Mouse (Mus musculus): ENCODE measurements around the gene Cip2a. TPM values are rescaled to one million over a fixed set of nuclear protein-coding genes. Genes with fewer than 3 reads are reported as not detected.
A peak's percentile ranks its signal among the peaks of the same experiment; 100 is the strongest.

Gene Cip2a
- 20.9 and 24.6 TPM in 2 replicates for polyA plus RNA-seq (2016; fragmentation: Nextera tagmentation; extraction: Ambion mirVana)

DNA sequence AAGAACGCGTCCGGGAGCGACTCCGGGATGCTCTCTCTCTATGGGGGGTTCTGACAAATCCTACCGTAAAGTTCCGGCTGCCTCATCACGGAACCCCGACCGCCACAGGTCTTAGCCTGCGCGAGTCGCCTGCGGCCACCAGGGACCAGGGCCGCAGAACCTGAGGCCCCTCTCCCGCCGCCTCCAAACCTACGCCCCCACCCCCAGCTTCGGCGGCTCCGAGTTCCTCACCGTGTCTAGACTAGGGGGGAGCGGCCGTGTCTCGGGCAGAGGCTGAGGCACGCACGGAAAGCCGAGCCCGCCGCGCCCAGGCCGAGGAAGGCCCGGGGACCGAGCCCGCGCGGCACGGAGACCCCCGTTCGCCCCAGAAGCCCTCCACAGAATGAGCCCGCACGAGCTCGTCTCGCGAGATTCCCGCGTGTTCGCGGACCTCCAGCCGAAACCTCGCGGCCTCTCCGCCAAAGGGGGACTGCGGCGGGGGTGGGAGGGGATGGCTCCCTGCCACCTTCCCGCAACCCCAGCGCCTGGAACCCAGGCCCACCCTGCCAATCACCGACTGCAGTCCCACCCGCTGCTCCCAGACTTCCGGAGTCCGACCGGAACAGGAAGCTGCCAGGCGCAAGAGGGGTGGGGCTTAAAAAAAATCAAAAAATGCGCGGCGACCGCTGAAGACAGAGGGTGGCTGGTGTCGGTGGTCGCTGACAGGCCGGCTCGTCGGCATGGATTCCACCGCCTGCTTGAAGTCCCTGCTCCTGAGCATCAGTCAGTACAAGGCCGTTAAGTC, at the start of gene Cip2a, which contains the start of gene Dzip3:
Cip2a (plus strand) TSS at position 627 of the 784 bp plus-strand sequence.
Dzip3 (minus strand) TSS at position 607 of the 784 bp plus-strand sequence.
- H3K4me2 ChIP-seq (replicated peaks): peak within 1 kb of the TSS; percentile 86
- H3K27me3 ChIP-seq (replicated peaks): no peaks in the 10 kb centered on the region
- ATAC-seq (ENCODE audit: low FRiP score, low read depth): peak; percentile 99
- H3K27ac ChIP-seq: peak within 1 kb of the TSS; percentile 92
- peaks cover 12% of the 10 kb centered on the region for H3K4me1 ChIP-seq
- no peaks in the 10 kb centered on the region for H3K9me3 ChIP-seq
- peak within 1 kb of the TSS; percentile 87 for H3K4me3 ChIP-seq
- under 1% methylated on average over 74 of the region's 74 CpGs for WGBS
- H3K36me3 ChIP-seq: no peaks in the 10 kb centered on the region; the same call in 1 of the 2 replicates
- H3K9ac ChIP-seq: peak within 1 kb of the TSS; percentile 94

DNA sequence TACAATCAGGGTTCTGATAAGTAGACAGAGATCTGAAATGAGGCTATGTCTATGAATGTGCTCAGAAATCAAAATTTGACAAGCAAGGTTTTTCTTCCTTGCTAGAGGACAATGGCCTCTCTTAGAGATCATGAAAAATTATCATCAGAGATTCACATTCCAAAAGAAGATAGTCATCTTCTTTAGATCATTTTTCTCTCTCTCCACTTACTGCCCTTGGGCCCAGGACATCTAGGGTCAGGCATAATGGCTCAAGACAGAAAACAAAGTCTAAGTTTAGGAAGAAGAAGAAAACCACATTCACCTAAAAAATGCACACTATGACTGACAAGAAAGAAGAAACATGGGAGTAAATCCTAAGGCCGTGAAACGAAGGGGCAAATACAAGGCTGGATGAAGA, 21.0 kb upstream of the Cip2a start:
- no peaks in the 10 kb centered on the region for H3K27me3 ChIP-seq (replicated peaks)
- no peak overlapping the region for H3K27ac ChIP-seq
- no peaks in the 10 kb centered on the region for H3K4me1 ChIP-seq
- WGBS: 96% methylated on average over 2 of the region's 2 CpGs
- no peak overlapping the region for H3K4me3 ChIP-seq
- no peak overlapping the region for H3K4me2 ChIP-seq (replicated peaks)
- peaks cover 19% of the 10 kb centered on the region for H3K36me3 ChIP-seq
- ATAC-seq (ENCODE audit: low FRiP score, low read depth): no peak
- H3K9ac ChIP-seq: no peak overlapping the region
- no peaks in the 10 kb centered on the region for H3K9me3 ChIP-seq

DNA sequence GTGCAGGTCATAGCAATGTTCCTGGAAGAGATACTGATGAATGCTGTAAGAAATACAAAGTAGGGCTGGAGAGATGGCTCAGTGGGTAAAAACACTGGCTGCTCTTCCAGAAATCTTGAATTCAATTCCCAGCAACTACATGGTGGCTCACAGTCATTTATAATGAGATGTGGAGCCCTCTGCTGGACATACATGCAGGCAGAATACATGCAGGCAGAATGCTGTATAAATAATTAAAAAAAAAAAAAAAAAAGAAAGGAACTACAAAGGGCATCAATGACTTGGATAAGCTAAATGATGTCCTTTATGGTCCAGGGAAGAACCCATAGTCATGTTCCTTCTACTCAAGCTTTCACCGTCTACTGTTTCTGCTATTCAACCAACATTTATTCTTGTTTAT, 20.4 kb upstream of the Cip2a start:
- H3K9ac ChIP-seq: no peak overlapping the region
- no peaks in the 10 kb centered on the region for H3K4me1 ChIP-seq
- H3K4me3 ChIP-seq: no peak overlapping the region
- WGBS: 100% methylated on average over 1 of the region's 1 CpGs
- H3K36me3 ChIP-seq: peaks cover 24% of the 10 kb centered on the region
- no peak for ATAC-seq (ENCODE audit: low FRiP score, low read depth)
- H3K4me2 ChIP-seq (replicated peaks): no peak overlapping the region
- no peak overlapping the region for H3K27ac ChIP-seq
- no peaks in the 10 kb centered on the region for H3K27me3 ChIP-seq (replicated peaks)
- no peaks in the 10 kb centered on the region for H3K9me3 ChIP-seq

DNA sequence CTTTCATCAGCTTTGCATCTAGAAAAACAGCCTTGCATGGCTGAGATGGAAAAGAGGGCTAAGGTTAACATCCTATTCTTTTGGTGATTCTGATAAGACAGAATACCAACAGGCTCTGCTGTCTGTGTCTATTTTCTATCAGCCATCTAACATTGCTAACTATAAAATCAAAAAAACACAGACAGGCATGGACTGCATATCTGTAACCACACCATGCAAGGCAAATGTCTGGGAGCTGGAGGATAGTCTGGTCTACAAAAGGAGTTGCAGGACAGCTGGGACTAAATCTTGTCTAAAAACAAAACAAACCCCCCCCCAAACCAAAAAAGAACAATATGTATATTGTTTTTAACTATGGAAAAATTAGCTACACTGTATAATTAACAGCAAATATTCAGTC, 14.0 kb upstream of the Cip2a start:
- H3K36me3 ChIP-seq: peaks cover 17% of the 10 kb centered on the region
- no peak overlapping the region for H3K4me2 ChIP-seq (replicated peaks)
- no peak overlapping the region for H3K9ac ChIP-seq
- H3K9me3 ChIP-seq: no peaks in the 10 kb centered on the region
- no peaks in the 10 kb centered on the region for H3K27me3 ChIP-seq (replicated peaks)
- no peak for ATAC-seq (ENCODE audit: low FRiP score, low read depth)
- H3K4me1 ChIP-seq: no peaks in the 10 kb centered on the region
- H3K4me3 ChIP-seq: no peak overlapping the region
- no peak overlapping the region for H3K27ac ChIP-seq

DNA sequence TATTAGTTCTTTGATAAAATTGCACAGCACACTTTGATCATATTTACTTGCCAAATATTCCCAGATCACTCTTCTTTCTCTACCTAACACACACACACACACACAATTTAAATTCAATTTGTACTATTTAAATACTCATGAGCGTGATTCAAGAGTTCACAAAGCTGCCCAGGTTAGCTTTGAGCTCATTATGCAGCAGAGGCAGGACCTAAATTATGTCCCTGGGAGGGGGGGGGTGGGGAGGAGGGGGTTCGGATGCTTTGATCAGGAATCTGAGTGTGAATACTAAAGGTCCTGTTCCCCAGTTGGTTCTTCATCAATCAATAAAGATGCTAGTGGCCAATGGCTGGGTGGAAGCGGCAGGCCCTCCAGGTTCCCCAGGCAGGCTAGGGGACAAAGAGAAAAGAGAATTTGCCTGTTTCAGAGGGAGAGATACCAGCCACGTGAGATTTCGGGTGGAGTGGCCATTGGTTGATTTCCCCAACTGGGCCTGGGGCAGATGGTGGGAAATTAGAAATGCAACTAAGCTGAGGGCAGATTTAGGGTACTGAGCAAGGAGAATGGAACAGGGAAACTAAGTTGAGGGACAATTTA, 8.9 kb upstream of the Cip2a start:
- no peak overlapping the region for H3K27ac ChIP-seq
- H3K4me3 ChIP-seq: no peak overlapping the region
- H3K4me1 ChIP-seq: no peaks in the 10 kb centered on the region
- peaks cover 6% of the 10 kb centered on the region; the same call in 1 of the 2 replicates for H3K36me3 ChIP-seq
- H3K4me2 ChIP-seq (replicated peaks): no peak overlapping the region
- no peaks in the 10 kb centered on the region for H3K9me3 ChIP-seq
- H3K27me3 ChIP-seq (replicated peaks): no peaks in the 10 kb centered on the region
- no peak for ATAC-seq (ENCODE audit: low FRiP score, low read depth)
- WGBS: 41% methylated on average over 5 of the region's 5 CpGs
- no peak overlapping the region for H3K9ac ChIP-seq

DNA sequence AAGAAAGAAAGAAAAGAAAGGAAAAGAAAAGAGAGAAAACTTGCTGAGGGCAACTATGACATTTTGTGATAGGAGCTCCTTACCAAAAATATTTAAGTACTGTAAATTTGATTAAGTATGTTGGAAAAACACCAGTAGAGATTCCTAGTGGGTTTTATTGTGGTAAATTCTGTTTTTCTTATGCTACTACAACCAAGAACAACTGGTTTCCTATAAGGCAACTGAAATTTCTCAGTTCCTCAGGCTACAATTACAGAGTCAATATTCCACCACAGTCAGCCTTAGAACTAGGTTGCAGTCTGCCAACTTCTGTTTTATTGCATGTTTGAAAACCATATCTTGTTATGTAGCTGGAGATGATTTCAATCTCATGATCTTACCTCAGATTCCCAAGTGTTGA, 4.3 kb upstream of the Cip2a start:
- Histone ChIP-seq H3K4me2 (replicated peaks) (no peak overlapping the region), H3K4me1 (peaks cover 8% of the 10 kb centered on the region)

DNA sequence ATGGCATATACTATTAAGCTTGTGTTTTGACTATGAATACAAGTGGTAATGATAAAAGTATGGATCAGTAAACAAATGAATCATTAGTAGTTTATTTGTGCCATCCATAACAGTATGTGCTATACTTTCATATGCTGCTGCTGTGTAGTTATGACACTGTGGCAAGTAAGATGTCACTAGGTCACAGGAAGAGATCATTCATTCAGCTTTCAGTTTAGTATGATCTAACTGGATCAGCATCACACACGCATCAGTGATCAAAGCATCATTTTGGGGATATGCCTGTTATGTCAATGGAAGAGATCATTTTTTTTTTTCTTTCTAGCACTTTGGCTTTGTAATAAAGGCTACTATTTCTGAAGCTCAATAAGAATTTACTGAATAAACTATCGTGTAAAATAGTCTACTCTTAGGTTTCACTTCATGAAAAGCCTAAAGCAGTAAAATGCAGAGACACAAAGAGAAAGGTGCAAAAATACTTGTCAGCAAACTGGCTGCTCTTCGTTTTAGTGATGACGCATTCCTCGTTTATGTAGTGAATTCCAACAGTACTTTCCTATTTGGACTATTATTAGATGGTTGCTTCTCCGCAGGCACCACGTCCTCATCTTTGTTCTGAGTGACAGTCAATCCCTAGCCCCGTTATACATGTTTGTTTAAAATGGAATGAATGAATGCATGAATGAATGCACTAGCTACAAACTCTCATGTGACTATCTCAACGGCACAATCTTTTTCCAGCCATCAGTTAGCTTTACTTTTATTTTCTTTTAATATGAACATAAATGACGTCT, 1.4 kb upstream of the Cip2a start:
- Histone ChIP-seq H3K27ac (no peak overlapping the region), H3K4me1 (peaks cover 12% of the 10 kb centered on the region), H3K27me3 (replicated peaks) (no peaks in the 10 kb centered on the region), H3K36me3 (no peaks in the 10 kb centered on the region; the same call in 1 of the 2 replicates), H3K9me3 (no peaks in the 10 kb centered on the region), H3K4me2 (replicated peaks) (peak overlapping the region; percentile 86), H3K9ac (peak overlapping the region; percentile 94), H3K4me3 (peak overlapping the region; percentile 87)
- no peak for ATAC-seq (ENCODE audit: low FRiP score, low read depth)
- 43% methylated on average over 10 of the region's 10 CpGs for WGBS

More for the DNA sequence above, 4.3 kb upstream of the Cip2a start:
- no peak for ATAC-seq (ENCODE audit: low FRiP score, low read depth)
- Histone ChIP-seq H3K9ac (no peak overlapping the region), H3K36me3 (no peaks in the 10 kb centered on the region; the same call in 1 of the 2 replicates), H3K27ac (no peak overlapping the region), H3K4me3 (no peak overlapping the region), H3K9me3 (no peaks in the 10 kb centered on the region), H3K27me3 (replicated peaks) (no peaks in the 10 kb centered on the region)

DNA sequence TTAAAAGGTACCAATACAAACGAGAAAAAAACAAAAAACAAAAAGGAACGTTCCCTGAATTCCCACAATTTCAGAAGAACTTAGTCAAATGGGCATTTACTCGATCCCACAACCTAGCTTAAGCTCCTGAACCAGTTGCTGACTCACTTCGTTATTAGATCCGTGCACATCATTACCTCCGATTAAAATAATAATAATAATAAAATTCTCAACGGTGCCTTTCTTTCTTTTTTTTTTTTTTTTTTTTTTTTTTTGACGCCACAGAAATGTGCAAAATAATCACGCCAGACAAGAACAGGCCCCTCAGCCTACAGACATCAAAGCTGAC, 790 bp upstream of the Cip2a start:
- no peak for ATAC-seq (ENCODE audit: low FRiP score, low read depth)
- Histone ChIP-seq H3K4me3 (peak overlapping the region; percentile 87), H3K9ac (peak overlapping the region; percentile 94), H3K27ac (no peak overlapping the region; the same call in 1 of the 2 replicates), H3K4me2 (replicated peaks) (peak overlapping the region; percentile 86), H3K4me1 (peaks cover 12% of the 10 kb centered on the region), H3K27me3 (replicated peaks) (no peaks in the 10 kb centered on the region), H3K9me3 (no peaks in the 10 kb centered on the region), H3K36me3 (no peaks in the 10 kb centered on the region; the same call in 1 of the 2 replicates)
- 5% methylated on average over 9 of the region's 9 CpGs for WGBS

DNA sequence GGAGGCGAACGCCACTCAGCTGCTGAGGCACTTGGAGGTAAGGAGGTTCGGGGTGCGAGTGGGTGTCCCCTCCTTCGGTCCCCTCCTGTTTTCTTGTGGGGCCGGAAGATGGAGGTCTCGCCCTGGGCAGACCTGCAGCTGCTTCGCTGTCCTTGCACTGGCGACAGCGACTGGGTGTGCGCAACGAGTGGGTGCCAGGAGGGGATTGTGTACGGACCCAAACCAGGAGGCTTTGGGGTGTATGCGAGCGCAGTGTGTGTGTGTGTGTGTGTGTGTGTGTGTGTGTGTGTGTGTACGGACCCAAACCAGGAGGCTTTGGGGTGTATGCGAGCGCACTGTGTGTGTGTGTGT, 333 bp downstream of the Cip2a start:
- Histone ChIP-seq H3K4me3 (peak overlapping the region; percentile 87), H3K4me2 (replicated peaks) (peak overlapping the region; percentile 86), H3K4me1 (peaks cover 12% of the 10 kb centered on the region), H3K9ac (peak overlapping the region; percentile 94), H3K36me3 (peaks cover under 1% of the 10 kb centered on the region; the same call in 1 of the 2 replicates), H3K9me3 (no peaks in the 10 kb centered on the region), H3K27ac (no peak overlapping the region), H3K27me3 (replicated peaks) (no peaks in the 10 kb centered on the region)
- 0% methylated on average over 18 of the region's 18 CpGs for WGBS
- peak; percentile 56 for ATAC-seq (ENCODE audit: low FRiP score, low read depth)

DNA sequence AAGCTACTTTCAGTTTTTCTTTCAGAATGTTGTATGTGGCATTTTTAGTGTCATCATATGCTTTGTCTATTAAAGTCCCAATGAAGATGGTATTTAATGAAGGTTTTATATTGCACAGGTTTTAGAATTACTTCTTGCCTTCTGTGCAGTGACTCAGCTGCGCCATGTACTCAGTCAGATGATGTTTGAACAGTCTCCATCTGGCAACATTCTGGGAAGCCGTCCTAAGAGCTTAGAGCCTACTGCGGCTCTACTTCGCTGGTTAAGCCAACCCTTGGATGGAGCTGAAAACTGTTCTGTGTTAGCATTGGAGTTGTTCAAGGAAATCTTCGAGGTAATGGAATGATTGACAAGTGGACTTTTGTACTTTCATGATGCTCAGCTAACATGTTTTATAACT, 10.2 kb downstream of the Cip2a start:
- H3K4me3 ChIP-seq: no peak overlapping the region
- 94% methylated on average over 5 of the region's 5 CpGs for WGBS
- H3K4me1 ChIP-seq: no peaks in the 10 kb centered on the region
- H3K9ac ChIP-seq: no peak overlapping the region
- no peaks in the 10 kb centered on the region for H3K9me3 ChIP-seq
- ATAC-seq (ENCODE audit: low FRiP score, low read depth): no peak
- H3K27ac ChIP-seq: no peak overlapping the region
- H3K27me3 ChIP-seq (replicated peaks): no peaks in the 10 kb centered on the region
- no peak overlapping the region for H3K4me2 ChIP-seq (replicated peaks)
- peaks cover 23% of the 10 kb centered on the region for H3K36me3 ChIP-seq

DNA sequence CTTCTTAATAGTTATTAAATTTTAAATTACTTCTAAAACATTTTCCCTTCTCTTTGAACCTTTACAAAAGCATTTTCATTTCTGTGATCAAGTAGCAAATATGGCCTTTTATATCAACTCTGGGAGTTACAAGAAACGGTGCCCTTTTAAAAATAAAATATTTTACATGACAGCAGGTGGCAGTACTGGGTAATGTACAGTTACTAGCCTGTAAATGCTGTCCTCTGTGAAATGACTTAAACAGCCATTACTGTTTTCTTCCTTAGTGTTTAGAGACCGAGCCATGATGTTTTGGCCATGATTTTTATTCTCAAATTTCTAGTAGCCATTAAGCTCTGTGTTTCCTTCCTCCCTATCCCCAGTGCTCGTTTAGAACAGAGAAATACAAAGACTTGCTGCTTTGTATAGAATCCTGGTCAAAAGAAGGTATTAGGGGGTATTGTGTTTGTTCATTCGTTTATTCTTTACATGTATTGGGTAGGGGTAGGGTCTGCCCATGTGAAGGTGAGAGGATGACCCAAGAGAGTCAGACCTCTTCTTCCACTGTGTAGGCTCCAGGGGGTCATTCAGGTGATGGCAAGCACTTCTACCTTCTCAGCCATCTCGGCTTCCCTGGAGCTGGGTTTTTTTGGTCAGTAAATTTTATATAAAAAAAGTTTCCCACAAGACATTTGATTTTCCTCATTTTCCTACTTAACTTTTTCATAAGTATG, 22.8 kb downstream of the Cip2a start:
- Histone ChIP-seq H3K9me3 (no peaks in the 10 kb centered on the region), H3K36me3 (peaks cover 9% of the 10 kb centered on the region), H3K4me1 (no peaks in the 10 kb centered on the region), H3K4me2 (replicated peaks) (no peak overlapping the region), H3K9ac (no peak overlapping the region), H3K27ac (no peak overlapping the region), H3K4me3 (no peak overlapping the region), H3K27me3 (replicated peaks) (no peaks in the 10 kb centered on the region)
- WGBS: 76% methylated on average over 5 of the region's 5 CpGs
- no peak for ATAC-seq (ENCODE audit: low FRiP score, low read depth)

DNA sequence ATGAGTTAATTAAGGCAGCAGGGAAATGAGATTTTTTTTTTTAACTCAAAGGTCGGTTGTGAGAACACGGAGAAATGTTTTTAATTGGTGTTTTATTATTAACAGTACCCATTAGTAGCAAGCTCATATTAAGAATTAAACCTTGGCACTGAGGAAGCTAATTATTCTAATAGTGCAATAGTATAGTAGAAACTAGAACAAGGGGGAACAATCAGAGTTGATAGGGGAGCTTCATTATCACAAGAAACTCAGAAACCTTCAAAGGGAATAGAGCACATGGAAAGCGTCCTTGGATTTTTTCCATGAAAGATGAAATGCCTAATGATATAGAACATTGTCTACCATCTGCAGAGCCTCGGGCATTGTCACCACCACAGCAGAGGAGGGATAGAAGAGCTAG, 41.9 kb downstream of the Cip2a start:
- Histone ChIP-seq H3K4me3 (no peak overlapping the region), H3K9me3 (no peaks in the 10 kb centered on the region), H3K4me1 (no peaks in the 10 kb centered on the region), H3K9ac (no peak overlapping the region), H3K27ac (no peak overlapping the region), H3K36me3 (no peaks in the 10 kb centered on the region), H3K4me2 (replicated peaks) (no peak overlapping the region), H3K27me3 (replicated peaks) (no peaks in the 10 kb centered on the region)
- 84% methylated on average over 4 of the region's 4 CpGs for WGBS
- ATAC-seq (ENCODE audit: low FRiP score, low read depth): no peak

Measured in neural tube, embryonic 12.5 days (tissue).